Mouse (Mus musculus): ENCODE data around the gene Iqcd. TPM values are rescaled to one million over a fixed set of nuclear protein-coding genes. Genes with fewer than 3 reads are reported as not detected.
A peak's percentile ranks its signal among the peaks of the same experiment; 100 is the strongest.

The Iqcd gene
- polyA plus RNA-seq, 1 experiment from 2014 or later: 0.67 TPM

- WGBS: 72% methylated on average over 4 of the region's 4 CpGs
- Histone ChIP-seq H3K27me3 (ENCODE audit: control insufficient read depth, insufficient read depth, low read length) (no peaks in the 10 kb centered on the region), H3K36me3 (ENCODE audit: control insufficient read depth, insufficient read depth, low read length) (no peaks in the 10 kb centered on the region), H3K4me3 (replicated peaks; ENCODE audit: low read length) (no peak overlapping the region), H3K9ac (ENCODE audit: low read length) (peak overlapping the region; percentile 5; the same call in 1 of the 2 replicates), H3K4me2 (ENCODE audit: low read depth, low read length) (no peak overlapping the region), H3K9me3 (replicated peaks; ENCODE audit: control insufficient read depth, low read length) (no peaks in the 10 kb centered on the region), H3K27ac (ENCODE audit: low read length) (no peak overlapping the region), H3K4me1 (ENCODE audit: control insufficient read depth, insufficient read depth, low read length) (peaks cover 75% of the 10 kb centered on the region)
- ATAC-seq (ENCODE audit: insufficient read depth, low FRiP score): no peak
Measured at GRCm38 (mm10) chr5:120568964-120569363, 19.9 kb upstream of the Iqcd start.

GRCm38 (mm10) chr5:120569791-120570190 is 19.0 kb upstream of the Iqcd start:
- Histone ChIP-seq H3K27me3 (ENCODE audit: control insufficient read depth, insufficient read depth, low read length) (no peaks in the 10 kb centered on the region), H3K9ac (ENCODE audit: low read length) (0 out of 2 replicates have a peak overlapping the region, but pooled peaks have one; percentile 4), H3K36me3 (ENCODE audit: control insufficient read depth, insufficient read depth, low read length) (no peaks in the 10 kb centered on the region), H3K9me3 (replicated peaks; ENCODE audit: control insufficient read depth, low read length) (no peaks in the 10 kb centered on the region), H3K27ac (ENCODE audit: low read length) (peak overlapping the region; percentile 52; the same call in 1 of the 2 replicates), H3K4me3 (replicated peaks; ENCODE audit: low read length) (no peak overlapping the region), H3K4me1 (ENCODE audit: control insufficient read depth, insufficient read depth, low read length) (peaks cover 70% of the 10 kb centered on the region), H3K4me2 (ENCODE audit: low read depth, low read length) (no peak overlapping the region)
- ATAC-seq (ENCODE audit: insufficient read depth, low FRiP score): no peak
- WGBS: 70% methylated on average over 3 of the region's 3 CpGs

- no peak overlapping the region for H3K4me2 ChIP-seq (ENCODE audit: low read depth, low read length)
- 72% methylated on average over 11 of the region's 11 CpGs for WGBS
- no peak for ATAC-seq (ENCODE audit: insufficient read depth, low FRiP score)
- no peak overlapping the region for H3K4me3 ChIP-seq (replicated peaks; ENCODE audit: low read length)
- H3K27me3 ChIP-seq (ENCODE audit: control insufficient read depth, insufficient read depth, low read length): no peaks in the 10 kb centered on the region
- H3K4me1 ChIP-seq (ENCODE audit: control insufficient read depth, insufficient read depth, low read length): peaks cover 64% of the 10 kb centered on the region
- no peaks in the 10 kb centered on the region for H3K9me3 ChIP-seq (replicated peaks; ENCODE audit: control insufficient read depth, low read length)
- H3K9ac ChIP-seq (ENCODE audit: low read length): 0 out of 2 replicates have a peak overlapping the region, but pooled peaks have one; percentile 14
- no peaks in the 10 kb centered on the region for H3K36me3 ChIP-seq (ENCODE audit: control insufficient read depth, insufficient read depth, low read length)
- H3K27ac ChIP-seq (ENCODE audit: low read length): peak overlapping the region; percentile 77
Measured at GRCm38 (mm10) chr5:120570289-120570897, 18.4 kb upstream of the Iqcd start.

GRCm38 (mm10) chr5:120571056-120571740 is 17.6 kb upstream of the Iqcd start:
- no peaks in the 10 kb centered on the region for H3K27me3 ChIP-seq (ENCODE audit: control insufficient read depth, insufficient read depth, low read length)
- H3K4me2 ChIP-seq (ENCODE audit: low read depth, low read length): no peak overlapping the region
- H3K36me3 ChIP-seq (ENCODE audit: control insufficient read depth, insufficient read depth, low read length): no peaks in the 10 kb centered on the region
- H3K4me3 ChIP-seq (replicated peaks; ENCODE audit: low read length): no peak overlapping the region
- ATAC-seq (ENCODE audit: insufficient read depth, low FRiP score): no peak; the same call in 1 of the 2 replicates
- whole genome bisulfite sequencing: 39% methylated on average over 14 of the region's 14 CpGs
- peak overlapping the region; percentile 77 for H3K27ac ChIP-seq (ENCODE audit: low read length)
- H3K9ac ChIP-seq (ENCODE audit: low read length): peak overlapping the region; percentile 10; the same call in 1 of the 2 replicates
- H3K4me1 ChIP-seq (ENCODE audit: control insufficient read depth, insufficient read depth, low read length): peaks cover 56% of the 10 kb centered on the region
- no peaks in the 10 kb centered on the region for H3K9me3 ChIP-seq (replicated peaks; ENCODE audit: control insufficient read depth, low read length)

- no peak overlapping the region for H3K4me3 ChIP-seq (replicated peaks; ENCODE audit: low read length)
- H3K4me1 ChIP-seq (ENCODE audit: control insufficient read depth, insufficient read depth, low read length): peaks cover 55% of the 10 kb centered on the region
- no peaks in the 10 kb centered on the region for H3K36me3 ChIP-seq (ENCODE audit: control insufficient read depth, insufficient read depth, low read length)
- 72% methylated on average over 10 of the region's 10 CpGs for WGBS
- no peaks in the 10 kb centered on the region for H3K27me3 ChIP-seq (ENCODE audit: control insufficient read depth, insufficient read depth, low read length)
- no peak overlapping the region for H3K9ac ChIP-seq (ENCODE audit: low read length)
- H3K27ac ChIP-seq (ENCODE audit: low read length): no peak overlapping the region
- ATAC-seq (ENCODE audit: insufficient read depth, low FRiP score): no peak
- no peaks in the 10 kb centered on the region for H3K9me3 ChIP-seq (replicated peaks; ENCODE audit: control insufficient read depth, low read length)
- no peak overlapping the region for H3K4me2 ChIP-seq (ENCODE audit: low read depth, low read length)
Measured at GRCm38 (mm10) chr5:120574469-120575063, 14.2 kb upstream of the Iqcd start.

GRCm38 (mm10) chr5:120576781-120577301 is 12.0 kb upstream of the Iqcd start:
- ATAC-seq (ENCODE audit: insufficient read depth, low FRiP score): peak; percentile 44; the same call in 1 of the 2 replicates
- Histone ChIP-seq H3K27ac (ENCODE audit: low read length) (peak overlapping the region; percentile 82), H3K9ac (ENCODE audit: low read length) (no peak overlapping the region), H3K36me3 (ENCODE audit: control insufficient read depth, insufficient read depth, low read length) (no peaks in the 10 kb centered on the region), H3K4me3 (replicated peaks; ENCODE audit: low read length) (no peak overlapping the region), H3K9me3 (replicated peaks; ENCODE audit: control insufficient read depth, low read length) (no peaks in the 10 kb centered on the region), H3K4me1 (ENCODE audit: control insufficient read depth, insufficient read depth, low read length) (peaks cover 39% of the 10 kb centered on the region), H3K4me2 (ENCODE audit: low read depth, low read length) (no peak overlapping the region), H3K27me3 (ENCODE audit: control insufficient read depth, insufficient read depth, low read length) (no peaks in the 10 kb centered on the region)
- 64% methylated on average over 11 of the region's 11 CpGs for WGBS

- Histone ChIP-seq H3K9ac (ENCODE audit: low read length) (no peak overlapping the region), H3K4me2 (ENCODE audit: low read depth, low read length) (no peak overlapping the region), H3K9me3 (replicated peaks; ENCODE audit: control insufficient read depth, low read length) (no peaks in the 10 kb centered on the region), H3K4me3 (replicated peaks; ENCODE audit: low read length) (no peak overlapping the region), H3K36me3 (ENCODE audit: control insufficient read depth, insufficient read depth, low read length) (0 out of 2 replicates have a peak, but pooled peaks cover 1% of the 10 kb centered on the region), H3K27ac (ENCODE audit: low read length) (peak overlapping the region; percentile 82), H3K4me1 (ENCODE audit: control insufficient read depth, insufficient read depth, low read length) (peaks cover 36% of the 10 kb centered on the region), H3K27me3 (ENCODE audit: control insufficient read depth, insufficient read depth, low read length) (no peaks in the 10 kb centered on the region)
- WGBS: 49% methylated on average over 10 of the region's 10 CpGs
- ATAC-seq (ENCODE audit: insufficient read depth, low FRiP score): 0 out of 2 replicates have a peak, but pooled peaks have one; percentile 4
Measured at GRCm38 (mm10) chr5:120577935-120578441, 10.8 kb upstream of the Iqcd start.

GRCm38 (mm10) chr5:120578504-120579081 is 10.2 kb upstream of the Iqcd start:
- peaks cover 36% of the 10 kb centered on the region for H3K4me1 ChIP-seq (ENCODE audit: control insufficient read depth, insufficient read depth, low read length)
- peak overlapping the region; percentile 35; the same call in 1 of the 2 replicates for H3K4me2 ChIP-seq (ENCODE audit: low read depth, low read length)
- peak overlapping the region; percentile 34 for H3K9ac ChIP-seq (ENCODE audit: low read length)
- no peaks in the 10 kb centered on the region for H3K9me3 ChIP-seq (replicated peaks; ENCODE audit: control insufficient read depth, low read length)
- H3K36me3 ChIP-seq (ENCODE audit: control insufficient read depth, insufficient read depth, low read length): peaks cover 4% of the 10 kb centered on the region; the same call in 1 of the 2 replicates
- H3K27me3 ChIP-seq (ENCODE audit: control insufficient read depth, insufficient read depth, low read length): no peaks in the 10 kb centered on the region
- H3K4me3 ChIP-seq (replicated peaks; ENCODE audit: low read length): no peak overlapping the region
- ATAC-seq (ENCODE audit: insufficient read depth, low FRiP score): peak; percentile 14
- H3K27ac ChIP-seq (ENCODE audit: low read length): peak overlapping the region; percentile 82
- 24% methylated on average over 12 of the region's 12 CpGs for WGBS
